Mouse (Mus musculus) ES-Bruce4 (cell line): ENCODE results near the gene Zfp773. TPM values are rescaled to one million over a fixed set of nuclear protein-coding genes. Genes with fewer than 3 reads are reported as not detected.
A peak's percentile ranks its signal among the peaks of the same experiment; 100 is the strongest.
"Not testable (repeated sequence)": the region's sequence is repeated elsewhere in the genome, so short reads cannot be mapped to it uniquely, and the experiment has no call there.

Experiments
- H3K27ac ChIP-seq: 2 replicates; pipeline ENCODE4 v1.5.1; 2012; ENCODE audit warnings: low read length, inconsistent platforms; ENCODE audit not compliant: insufficient read depth
- H3K27me3 ChIP-seq: 2 replicates; pipeline ENCODE4 v1.6.1; 2012; ENCODE audit warnings: mild to moderate bottlenecking, low read length, inconsistent platforms; ENCODE audit not compliant: control insufficient read depth, poor library complexity, insufficient read depth, severe bottlenecking
- H3K36me3 ChIP-seq: 2 replicates; pipeline ENCODE4 v1.6.1; 2012; ENCODE audit warnings: inconsistent platforms, mild to moderate bottlenecking, low read length, moderate library complexity; ENCODE audit not compliant: control insufficient read depth, poor library complexity, insufficient read depth, severe bottlenecking
- H3K4me1 ChIP-seq: one replicate; pipeline ENCODE4 v1.8.1; 2011; ENCODE audit warnings: low read length; ENCODE audit not compliant: control insufficient read depth, insufficient read depth
- H3K4me3 ChIP-seq: 2 replicates; pipeline ENCODE4 v1.5.1; 2011; ENCODE audit warnings: low read depth, mild to moderate bottlenecking, low read length
- H3K9ac ChIP-seq: 2 replicates; pipeline ENCODE4 v1.6.1; 2012; ENCODE audit warnings: low read depth, mild to moderate bottlenecking, inconsistent platforms; ENCODE audit not compliant: poor library complexity, severe bottlenecking
- H3K9me3 ChIP-seq: replicated peaks from 2 replicates; pipeline ENCODE4 v1.6.1; 2012; ENCODE audit warnings: mild to moderate bottlenecking, low read length, inconsistent platforms; ENCODE audit not compliant: control insufficient read depth, poor library complexity, insufficient read depth, severe bottlenecking
- CTCF ChIP-seq: IDR thresholded peaks from one replicate; pipeline ENCODE4 v1.8.1; 2011; ENCODE audit warnings: low read depth, low read length
- EP300 ChIP-seq: IDR thresholded peaks from 2 replicates; pipeline ENCODE4 v1.6.1; 2011; ENCODE audit warnings: low read depth, low read length; ENCODE audit not compliant: insufficient read depth
- POLR2A ChIP-seq: IDR thresholded peaks from one replicate; pipeline ENCODE4 v1.8.1; 2011; ENCODE audit warnings: low read length; ENCODE audit not compliant: insufficient read depth
- polyA plus RNA-seq: library from polyadenylated mRNA; stranded (reverse); fragments of >200 nt; gene quantifications from 2 replicates; pipeline ENCODE4 v1.2.4, GENCODE M21; 2011; ENCODE audit warnings: low read depth; ENCODE audit not compliant: missing spikeins, insufficient read depth, insufficient read length

Zfp773 gene
- polyA plus RNA-seq = 1.9 and 2.2 TPM in 2 replicates

- Histone ChIP-seq H3K36me3 (no peaks in the 10 kb centered on the region), H3K9me3 (no peaks in the 10 kb centered on the region), H3K27me3 (no peaks in the 10 kb centered on the region), H3K4me3 (peak within 1 kb of the TSS; percentile 40), H3K27ac (no peak within 1 kb of the TSS), H3K9ac (no peak within 1 kb of the TSS), H3K4me1 (no peaks in the 10 kb centered on the region)
- TF ChIP-seq EP300 (no peak), POLR2A (no peak), CTCF (peak; percentile 40)
Measured at GRCm38 (mm10) chr7:7136379-7136866, at the start of gene Zfp773. Gene Zfp773 (minus strand): TSS chr7:7136755.

GRCm38 (mm10) chr7:7185897-7186296, 49.3 kb upstream of the Zfp773 start:
- H3K36me3 ChIP-seq = peaks cover 22% of the 10 kb centered on the region
- no peaks in the 10 kb centered on the region for H3K4me1 ChIP-seq
- no peaks in the 10 kb centered on the region for H3K27me3 ChIP-seq
- H3K4me3 ChIP-seq = no peak overlapping the region
- no peak overlapping the region for H3K27ac ChIP-seq
- TF ChIP-seq POLR2A (no peak), CTCF (no peak), EP300 (no peak)
- H3K9ac ChIP-seq = no peak overlapping the region
- no peaks in the 10 kb centered on the region for H3K9me3 ChIP-seq

DNA sequence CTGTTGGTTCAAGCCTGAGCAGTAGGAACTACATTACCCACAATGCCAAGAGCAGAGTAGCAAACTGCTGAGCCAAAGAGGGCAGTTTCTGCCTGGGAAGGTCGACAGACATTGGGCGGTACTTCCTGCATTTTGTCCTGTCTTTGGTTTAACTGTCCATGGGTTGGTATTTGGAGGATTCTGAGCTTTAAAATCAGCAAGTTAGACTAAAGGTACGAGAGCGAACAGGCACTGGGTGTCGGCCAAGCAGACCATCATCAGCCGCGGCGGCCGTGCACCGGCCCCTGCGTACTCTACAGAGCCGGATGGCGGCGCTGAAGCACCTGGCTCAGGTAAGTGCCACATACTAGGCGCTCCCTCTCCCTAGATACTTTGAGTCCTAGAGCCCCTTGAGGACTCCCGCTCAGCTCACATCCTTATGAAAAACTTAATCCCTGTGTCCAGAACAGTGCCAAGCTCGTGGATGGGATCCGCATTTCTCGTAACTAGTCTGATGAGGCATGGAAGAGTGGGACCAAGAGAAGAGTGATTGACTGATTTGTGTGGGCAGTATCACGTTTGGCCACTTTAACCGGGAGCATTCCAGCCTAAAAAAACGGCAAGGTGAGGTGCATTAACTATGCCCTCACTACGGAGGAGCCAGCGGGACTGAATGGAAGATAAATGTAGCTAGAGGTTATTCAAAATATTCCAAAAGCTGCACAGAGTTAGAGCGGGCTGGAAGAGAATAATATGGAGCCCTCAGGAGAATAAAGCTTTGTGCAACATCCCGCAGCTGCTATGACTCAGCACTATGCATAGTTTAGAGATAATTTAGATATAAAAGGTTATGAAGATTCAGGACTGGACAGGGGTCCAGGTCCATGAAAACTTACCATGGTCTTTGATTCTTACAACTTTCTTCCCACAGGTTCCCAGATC, 34.9 kb upstream of the Zfp773 start, which contains the start of gene Zfp418:
TSS of gene Zfp418 (plus strand) at position 104 of the 921 bp plus-strand sequence.
- Histone ChIP-seq H3K36me3 (peaks cover 7% of the 10 kb centered on the region), H3K27me3 (no peaks in the 10 kb centered on the region), H3K27ac (peak within 1 kb of the TSS; percentile 90), H3K4me1 (no peaks in the 10 kb centered on the region), H3K9me3 (no peaks in the 10 kb centered on the region), H3K4me3 (peak within 1 kb of the TSS; percentile 100), H3K9ac (peak within 1 kb of the TSS; percentile 81)
- TF ChIP-seq EP300 = no peak
- TF ChIP-seq CTCF = peak; percentile 14

DNA sequence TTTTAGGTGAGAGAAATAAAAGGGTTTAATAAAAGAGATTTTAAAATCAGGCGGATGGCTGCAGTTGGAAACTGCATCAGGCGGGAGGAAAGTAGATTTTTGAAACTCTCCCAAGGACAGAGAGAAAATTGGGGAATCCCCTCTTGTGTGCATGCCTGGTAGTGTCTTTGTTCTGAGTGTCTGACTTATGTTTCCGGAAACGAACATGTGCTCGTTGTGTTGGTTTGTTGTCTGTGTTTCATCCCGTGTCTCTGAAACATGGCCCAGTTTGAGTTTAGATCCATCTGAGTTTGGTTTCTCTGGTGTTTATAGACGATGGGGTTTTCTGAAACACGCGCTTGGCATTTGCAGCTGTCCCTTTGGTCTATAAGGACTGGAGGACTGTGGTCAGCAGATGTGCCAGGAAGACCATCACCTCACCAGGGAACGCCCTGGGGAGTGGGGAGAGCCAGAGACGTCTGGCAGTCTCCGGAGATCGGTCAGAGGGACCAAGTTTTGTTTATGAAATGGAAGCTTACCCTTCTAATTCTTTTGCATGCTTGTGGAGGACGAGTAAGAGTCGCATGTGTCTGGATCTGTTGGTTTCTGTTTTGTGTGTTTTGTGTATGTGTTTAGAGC, 9.5 kb upstream of the Zfp773 start:
- no peak overlapping the region for H3K9ac ChIP-seq
- H3K36me3 ChIP-seq = no peaks in the 10 kb centered on the region
- H3K9me3 ChIP-seq = peaks cover 25% of the 10 kb centered on the region
- H3K4me1 ChIP-seq = no peaks in the 10 kb centered on the region
- TF ChIP-seq CTCF = no peak
- TF ChIP-seq POLR2A = no peak
- TF ChIP-seq EP300 = no peak
- no peaks in the 10 kb centered on the region for H3K27me3 ChIP-seq
- no peak overlapping the region for H3K4me3 ChIP-seq
- H3K27ac ChIP-seq = no peak overlapping the region

DNA sequence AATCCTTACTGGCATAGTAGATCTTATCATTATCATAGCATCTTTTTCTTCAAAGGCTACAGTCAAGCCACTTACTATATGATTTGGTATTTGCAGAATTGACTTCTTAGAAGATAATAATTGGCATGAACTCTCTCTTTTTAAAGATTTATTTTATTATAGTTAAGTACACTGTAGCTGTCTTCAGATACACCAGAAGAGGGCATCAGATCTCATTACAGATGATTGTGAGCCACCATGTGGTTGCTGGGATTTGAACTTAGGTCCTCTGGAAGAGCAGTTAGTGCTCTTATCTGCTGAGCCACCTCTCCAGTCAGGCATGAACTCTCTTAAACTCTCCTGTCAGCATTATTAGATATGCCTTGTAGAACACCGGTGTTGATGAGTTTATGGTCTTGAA, 7.7 kb upstream of the Zfp773 start:
- Histone ChIP-seq H3K9me3 (peaks cover 20% of the 10 kb centered on the region), H3K27ac (no peak overlapping the region), H3K9ac (no peak overlapping the region), H3K27me3 (no peaks in the 10 kb centered on the region), H3K36me3 (no peaks in the 10 kb centered on the region), H3K4me1 (no peaks in the 10 kb centered on the region), H3K4me3 (no peak overlapping the region)
- no peak for TF ChIP-seq CTCF
- no peak for TF ChIP-seq POLR2A
- no peak for TF ChIP-seq EP300

DNA sequence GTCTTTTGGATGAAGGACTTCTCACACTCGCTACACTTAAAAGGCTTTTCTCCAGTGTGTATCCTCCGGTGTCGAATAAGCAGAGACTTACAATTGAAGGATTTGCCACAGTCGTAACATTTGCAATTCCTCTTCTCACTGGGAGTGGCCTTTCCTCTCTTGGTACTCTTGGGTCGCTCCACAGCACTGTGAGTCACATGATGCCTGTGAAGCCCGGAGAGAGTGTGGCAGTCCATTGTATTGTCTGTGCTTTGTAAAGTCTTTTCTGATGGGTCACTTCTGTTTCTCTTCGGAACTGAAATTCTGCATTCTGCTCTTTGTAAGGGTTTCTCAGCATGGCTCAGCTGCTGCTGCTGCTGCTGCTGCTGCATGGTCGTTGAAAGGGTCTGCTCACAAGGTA, 3.8 kb downstream of the Zfp773 start:
- Histone ChIP-seq H3K9me3 (no peaks in the 10 kb centered on the region), H3K4me3 (no peak overlapping the region), H3K27me3 (no peaks in the 10 kb centered on the region), H3K4me1 (no peaks in the 10 kb centered on the region), H3K36me3 (no peaks in the 10 kb centered on the region), H3K9ac (no peak overlapping the region), H3K27ac (no peak overlapping the region; the same call in 1 of the 2 replicates)
- TF ChIP-seq CTCF (no peak), EP300 (0 out of 2 replicates have a peak, but pooled peaks have one; percentile 6)

GRCm38 (mm10) chr7:7130491-7131124, 5.9 kb downstream of the Zfp773 start:
- not testable (repeated sequence) for H3K9ac ChIP-seq, H3K9me3 ChIP-seq, H3K36me3 ChIP-seq, H3K4me1 ChIP-seq, H3K27ac ChIP-seq, H3K27me3 ChIP-seq
- peak overlapping the region; percentile 47; the same call in 1 of the 2 replicates for H3K4me3 ChIP-seq
